Mouse (Mus musculus) erythroblast, embryonic 14.5 days (primary cell): ENCODE data around the gene Dysf. TPM values are rescaled to one million over a fixed set of nuclear protein-coding genes. Genes with fewer than 3 reads are reported as not detected.

Experiments
- H3K27me3 ChIP-seq: 2 replicates; pipeline ENCODE4 v1.6.1; 2012; ENCODE audit warnings: inconsistent platforms; ENCODE audit not compliant: control insufficient read depth
- H3K36me3 ChIP-seq: 2 replicates; pipeline ENCODE4 v1.6.1; 2012; ENCODE audit warnings: mild to moderate bottlenecking, inconsistent platforms; ENCODE audit not compliant: control insufficient read depth
- H3K4me1 ChIP-seq: 2 replicates; pipeline ENCODE4 v1.6.1; 2012; ENCODE audit warnings: inconsistent platforms; ENCODE audit not compliant: control insufficient read depth
- H3K4me3 ChIP-seq: replicated peaks from 2 replicates; pipeline ENCODE3; 2012; ENCODE audit warnings: moderate library complexity, mild to moderate bottlenecking, inconsistent platforms
- H3K9me3 ChIP-seq: 2 replicates; pipeline ENCODE4 v1.6.1; 2012; ENCODE audit warnings: low read length, inconsistent platforms, mixed read lengths; ENCODE audit not compliant: control insufficient read depth
- GATA1 ChIP-seq: IDR thresholded peaks from 2 replicates; pipeline ENCODE4 v1.6.1; 2012; ENCODE audit warnings: low read length, inconsistent platforms, mixed read lengths
- TAL1 ChIP-seq: IDR thresholded peaks from 3 replicates; pipeline ENCODE4 v1.6.1; 2012; ENCODE audit warnings: low read length, inconsistent platforms, mixed read lengths
- polyA plus RNA-seq: library from polyadenylated mRNA; stranded (reverse); fragments of >175 nt; gene quantifications from 2 replicates; pipeline ENCODE4 v1.2.3, GENCODE M21; 2012

Gene Dysf
- polyA plus RNA-seq, 1 experiment, result 0.09 TPM

GRCm38 (mm10) chr6:84143328-84143727 lies 134.9 kb downstream of the Dysf start:
- H3K4me1 ChIP-seq, result no peaks in the 10 kb centered on the region
- TF ChIP-seq TAL1 (no peak), GATA1 (no peak)

GRCm38 (mm10) chr6:84144393-84144792 lies 136.0 kb downstream of the Dysf start:
- TF ChIP-seq GATA1 (no peak), TAL1 (no peak)
- Histone ChIP-seq H3K9me3 (no peaks in the 10 kb centered on the region), H3K4me1 (no peaks in the 10 kb centered on the region), H3K4me3 (no peak overlapping the region), H3K36me3 (no peaks in the 10 kb centered on the region), H3K27me3 (no peaks in the 10 kb centered on the region)

More at GRCm38 (mm10) chr6:84143328-84143727, 134.9 kb downstream of the Dysf start:
- Histone ChIP-seq H3K27me3 (no peaks in the 10 kb centered on the region), H3K36me3 (no peaks in the 10 kb centered on the region), H3K4me3 (no peak overlapping the region), H3K9me3 (no peaks in the 10 kb centered on the region)

DNA sequence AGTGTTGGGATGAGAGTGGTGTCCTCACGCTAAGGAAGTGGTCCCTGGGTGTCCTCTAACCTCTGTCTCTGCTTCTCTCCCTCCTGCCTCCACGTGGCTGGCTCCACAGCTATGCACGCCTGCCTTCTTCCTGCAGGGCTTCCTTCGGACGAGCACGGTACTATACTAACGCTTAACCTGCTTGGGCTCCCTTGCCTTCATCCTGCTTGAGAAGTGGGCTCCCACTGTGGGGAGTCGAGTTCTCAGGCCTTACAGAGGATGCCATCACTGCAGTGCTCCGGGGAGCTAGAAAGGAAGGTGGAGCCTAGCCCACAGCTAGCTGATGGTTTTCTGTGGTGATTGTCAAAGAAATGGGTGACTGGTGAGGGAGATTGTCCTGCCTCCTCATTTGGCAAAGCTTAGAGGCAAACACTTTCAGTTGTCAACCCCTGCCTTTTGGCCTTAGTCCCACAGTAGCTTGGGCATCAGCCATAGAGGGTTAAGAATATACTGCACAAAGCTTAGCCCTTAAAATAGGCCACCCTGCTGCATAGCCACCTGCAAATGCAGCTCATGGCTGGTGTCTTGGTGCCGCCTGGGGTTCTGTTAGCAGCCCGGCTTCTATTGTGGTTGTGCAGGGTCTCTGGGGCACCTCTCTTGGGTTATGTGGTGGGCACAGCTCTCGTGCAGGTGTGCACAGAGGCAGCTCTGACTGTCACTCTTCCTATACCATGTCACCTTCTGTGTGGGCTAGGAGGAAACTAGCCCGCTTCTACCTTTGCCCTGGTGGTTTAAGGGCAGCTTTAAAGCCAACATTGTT lies 139.0 kb downstream of the Dysf start:
- no peak for TF ChIP-seq TAL1
- TF ChIP-seq GATA1, result no peak
- Histone ChIP-seq H3K4me1 (no peaks in the 10 kb centered on the region), H3K9me3 (no peaks in the 10 kb centered on the region), H3K36me3 (no peaks in the 10 kb centered on the region), H3K27me3 (no peaks in the 10 kb centered on the region), H3K4me3 (no peak overlapping the region)

- H3K27me3 ChIP-seq, result no peaks in the 10 kb centered on the region
- TF ChIP-seq TAL1 (no peak), GATA1 (no peak)
- H3K4me1 ChIP-seq, result no peaks in the 10 kb centered on the region
- no peaks in the 10 kb centered on the region for H3K36me3 ChIP-seq
- H3K9me3 ChIP-seq, result no peaks in the 10 kb centered on the region
- H3K4me3 ChIP-seq, result no peak overlapping the region
Measured at GRCm38 (mm10) chr6:84148470-84148869, 140.1 kb downstream of the Dysf start.

DNA sequence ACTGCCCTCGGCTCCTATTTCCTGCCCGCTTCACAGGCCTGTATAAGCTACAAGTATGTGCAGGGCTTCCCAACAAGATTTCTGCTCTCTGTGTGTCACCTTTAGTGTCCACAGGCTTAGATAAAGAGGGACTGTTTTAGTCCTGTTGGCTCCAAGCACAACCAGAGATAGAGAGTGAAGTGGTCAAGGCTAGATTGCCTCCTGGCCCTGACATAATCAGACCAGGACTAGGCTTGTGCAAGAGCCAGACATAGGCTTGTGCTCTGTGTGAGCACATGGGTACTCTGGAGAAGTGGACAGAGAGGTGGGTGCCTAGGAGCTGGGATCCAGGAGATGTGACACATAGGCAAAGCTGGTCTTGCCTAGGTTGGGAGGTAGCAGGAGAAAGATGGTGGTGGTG lies 146.1 kb downstream of the Dysf start:
- H3K36me3 ChIP-seq, result no peaks in the 10 kb centered on the region
- H3K4me1 ChIP-seq, result no peaks in the 10 kb centered on the region
- H3K9me3 ChIP-seq, result no peaks in the 10 kb centered on the region
- no peaks in the 10 kb centered on the region for H3K27me3 ChIP-seq
- no peak overlapping the region for H3K4me3 ChIP-seq
- TF ChIP-seq GATA1 (no peak), TAL1 (no peak)

- TF ChIP-seq GATA1, result no peak
- TF ChIP-seq TAL1, result no peak
- Histone ChIP-seq H3K9me3 (no peaks in the 10 kb centered on the region), H3K4me1 (no peaks in the 10 kb centered on the region), H3K27me3 (no peaks in the 10 kb centered on the region), H3K4me3 (no peak overlapping the region), H3K36me3 (no peaks in the 10 kb centered on the region)
Measured at GRCm38 (mm10) chr6:84155765-84156164, 147.4 kb downstream of the Dysf start.

- Histone ChIP-seq H3K36me3 (no peaks in the 10 kb centered on the region), H3K4me1 (no peaks in the 10 kb centered on the region), H3K27me3 (no peaks in the 10 kb centered on the region), H3K4me3 (no peak overlapping the region), H3K9me3 (no peaks in the 10 kb centered on the region)
- TF ChIP-seq TAL1 (no peak), GATA1 (no peak)
Measured at GRCm38 (mm10) chr6:84156481-84157025, 148.2 kb downstream of the Dysf start.

GRCm38 (mm10) chr6:84159046-84159445 lies 150.7 kb downstream of the Dysf start:
- TF ChIP-seq TAL1, result no peak
- no peak for TF ChIP-seq GATA1
- Histone ChIP-seq H3K9me3 (peaks cover 3% of the 10 kb centered on the region), H3K4me3 (no peak overlapping the region)

DNA sequence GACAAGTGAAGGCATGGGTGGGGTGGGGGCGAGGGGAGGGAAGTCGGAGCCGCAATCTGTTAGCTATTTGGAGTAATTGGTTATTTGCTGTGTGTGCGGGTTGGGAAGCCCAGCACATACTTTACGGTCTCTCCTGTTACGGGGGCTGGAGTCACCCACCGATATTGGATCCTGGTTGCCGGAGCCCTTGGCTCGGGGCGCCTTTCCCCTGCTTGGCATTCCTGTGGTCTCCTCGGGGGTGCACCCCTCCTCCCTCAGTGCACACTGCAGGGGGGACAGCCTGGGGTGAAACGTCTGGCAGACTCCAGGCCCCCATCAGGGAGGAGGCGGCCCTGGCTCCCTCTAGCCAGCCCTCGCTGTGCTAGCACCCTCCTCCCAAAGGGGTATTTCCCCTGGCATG lies 159.2 kb downstream of the Dysf start:
- peaks cover 3% of the 10 kb centered on the region for H3K9me3 ChIP-seq
- H3K4me1 ChIP-seq, result no peaks in the 10 kb centered on the region
- no peaks in the 10 kb centered on the region for H3K27me3 ChIP-seq
- no peaks in the 10 kb centered on the region for H3K36me3 ChIP-seq
- H3K4me3 ChIP-seq, result no peak overlapping the region
- TF ChIP-seq GATA1 (no peak), TAL1 (no peak)

More at GRCm38 (mm10) chr6:84159046-84159445, 150.7 kb downstream of the Dysf start:
- H3K36me3 ChIP-seq, result no peaks in the 10 kb centered on the region
- no peaks in the 10 kb centered on the region for H3K27me3 ChIP-seq
- H3K4me1 ChIP-seq, result no peaks in the 10 kb centered on the region
